Mouse (Mus musculus) layer of hippocampus, adult 11-12 months (tissue): ENCODE results near the gene Pdk2.
A peak's percentile ranks its signal among the peaks of the same experiment; 100 is the strongest.

Source experiments
- DNase-seq: peaks from one replicate; pipeline ENCODE4 v3.0.0; 2022; ENCODE audit warnings: low spot score

Gene Pdk2

DNA sequence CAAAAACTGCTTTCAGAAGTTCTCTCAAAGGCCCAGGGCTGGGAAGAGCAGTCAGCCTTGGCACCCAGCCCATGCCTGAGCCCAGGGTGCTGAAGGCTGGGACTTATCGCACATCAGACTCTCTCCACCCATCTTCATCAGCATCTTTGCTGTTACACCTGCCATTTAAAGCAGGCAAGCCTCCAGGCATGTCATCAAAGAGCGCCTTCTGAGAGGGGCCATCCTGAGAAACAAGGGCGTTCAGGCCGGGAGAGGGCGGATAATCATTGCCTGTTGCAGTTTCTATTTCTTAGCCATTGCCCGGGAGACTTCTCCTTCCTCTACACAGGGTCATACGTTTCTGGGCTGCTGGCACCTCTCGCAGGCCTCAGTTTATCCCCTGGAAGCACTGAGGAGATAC is 53.3 kb downstream of the Pdk2 start:
- no peak for DNase-seq

DNA sequence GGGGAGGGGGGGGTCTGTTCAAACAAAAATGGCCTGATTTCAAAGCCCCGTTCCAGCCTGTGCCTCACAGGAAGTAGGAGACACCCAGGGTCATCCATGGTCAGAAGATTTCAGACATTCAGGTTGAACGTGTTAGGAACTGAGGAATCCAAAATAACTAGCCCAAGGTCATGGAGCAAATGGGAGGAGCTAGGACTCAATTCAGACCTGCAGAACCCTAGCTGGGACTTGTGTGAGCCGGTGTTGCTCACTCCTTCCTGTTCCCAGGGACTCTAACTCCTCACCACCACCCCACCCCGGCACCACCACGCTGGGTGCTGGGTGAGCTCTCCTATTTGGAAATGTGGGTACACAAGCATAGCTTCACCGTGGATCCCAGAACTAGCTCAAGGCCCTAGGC is 53.8 kb downstream of the Pdk2 start:
- DNase-seq: no peak

DNA sequence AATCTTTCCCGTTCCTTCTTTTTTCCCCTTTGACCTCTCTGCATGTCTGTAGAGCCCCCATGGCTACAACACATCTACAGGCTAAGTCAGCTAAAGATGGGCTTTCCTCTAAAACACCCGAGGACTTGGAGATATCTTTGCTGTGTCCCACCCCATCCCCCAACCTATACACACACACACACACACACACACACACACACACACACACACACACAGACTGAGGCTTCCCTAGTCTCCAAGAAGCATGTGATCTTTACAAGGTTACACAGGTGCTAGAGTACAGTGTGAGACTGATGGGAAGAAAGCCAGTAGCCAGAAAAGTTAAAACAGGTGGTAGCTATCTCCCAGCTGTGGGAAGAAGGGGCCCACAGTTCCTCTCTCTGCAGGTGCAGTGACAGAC is 54.7 kb downstream of the Pdk2 start:
- DNase-seq: no peak

DNA sequence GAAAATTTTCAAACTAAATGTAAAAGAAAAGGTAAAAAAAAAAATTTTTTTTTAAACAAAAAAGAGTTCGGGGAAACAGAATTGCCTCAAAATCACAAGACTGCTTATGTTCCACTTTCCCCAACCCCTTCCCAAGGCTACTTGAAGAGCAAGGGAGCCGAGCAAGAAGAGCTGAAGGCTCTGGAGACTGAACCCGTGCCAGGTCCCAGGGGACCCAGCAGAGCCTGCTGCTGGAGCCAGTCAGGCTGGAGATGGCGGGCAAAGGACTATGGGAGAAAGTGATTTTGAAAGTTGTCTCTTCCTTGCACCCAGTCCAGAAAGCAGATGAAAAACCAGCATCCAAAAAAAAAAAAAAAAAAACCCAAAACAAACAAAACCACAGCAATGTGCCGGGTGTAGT is 55.3 kb downstream of the Pdk2 start:
- DNase-seq: no peak

DNA sequence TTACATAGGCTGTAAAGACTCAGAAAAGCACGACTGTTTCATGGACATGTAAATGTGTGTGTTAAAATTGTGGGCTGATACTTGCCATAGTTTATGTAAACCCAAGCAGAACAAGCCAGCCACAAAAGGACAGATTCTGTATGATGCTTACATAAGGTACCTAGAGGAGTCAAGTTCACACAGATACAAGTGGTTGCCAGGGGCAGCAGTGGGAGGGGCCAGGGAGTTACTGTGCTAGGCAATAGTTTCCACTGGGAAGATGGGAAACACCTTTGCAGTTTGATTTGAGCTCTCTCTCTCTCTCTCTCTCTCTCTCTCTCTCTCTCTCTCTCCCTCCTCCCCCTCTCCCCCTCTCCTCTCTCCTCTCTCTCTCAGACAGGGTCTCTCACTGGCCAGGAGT is 56.0 kb downstream of the Pdk2 start:
- no peak for DNase-seq

DNA sequence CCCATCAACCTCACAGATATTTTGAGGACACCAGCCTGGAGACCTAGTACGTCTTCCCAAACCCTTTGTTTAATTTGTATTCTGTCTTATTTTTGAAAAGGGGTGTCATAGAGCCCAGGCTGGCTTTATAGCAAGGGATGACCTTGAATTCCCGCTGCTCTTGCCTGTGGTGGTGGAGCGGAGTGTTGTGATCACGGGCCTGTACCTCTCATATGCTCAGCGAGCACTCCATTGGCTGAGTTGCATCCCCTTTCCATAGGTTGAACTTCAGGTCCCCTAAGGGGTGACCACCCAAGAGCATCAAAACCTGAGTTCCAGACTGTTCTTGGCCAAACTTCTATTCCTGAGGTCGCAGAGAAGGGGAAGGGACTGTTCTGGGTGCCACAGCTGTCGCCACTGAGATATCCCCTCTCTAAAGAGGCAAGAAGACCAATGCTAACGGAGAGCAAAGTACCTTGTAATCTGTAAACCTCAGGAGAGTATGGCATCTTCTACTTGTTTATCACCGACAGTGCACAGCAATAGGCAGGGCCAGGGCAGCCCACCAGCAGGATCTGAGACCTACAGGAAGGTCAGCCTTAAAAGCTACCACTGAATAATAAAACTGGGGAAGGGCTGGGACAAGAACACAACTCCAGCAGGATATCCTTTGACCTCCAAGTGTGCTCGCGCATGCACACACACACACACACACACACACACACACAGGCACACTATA is 61.5 kb downstream of the Pdk2 start:
- no peak for DNase-seq

DNA sequence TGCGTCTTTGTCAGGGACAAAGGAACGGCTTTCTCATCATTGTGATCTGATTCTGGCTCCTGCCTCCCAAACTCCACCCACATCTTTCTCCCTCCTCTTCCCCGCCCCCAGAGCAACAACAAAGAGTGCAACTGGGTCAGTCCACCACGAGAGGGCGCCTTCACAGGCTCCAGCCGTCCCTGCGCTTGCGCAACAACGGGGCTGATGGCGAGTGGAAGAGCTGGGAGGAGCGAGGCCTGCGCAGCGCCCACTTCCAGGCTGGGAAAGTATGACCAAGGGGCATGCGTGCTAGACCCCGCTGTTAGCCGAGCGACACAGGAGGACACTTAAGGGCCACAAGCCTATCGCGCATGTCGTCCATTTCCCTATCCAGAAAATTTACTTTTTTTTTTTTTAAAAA is 62.2 kb downstream of the Pdk2 start:
- peak; percentile 96 for DNase-seq

DNA sequence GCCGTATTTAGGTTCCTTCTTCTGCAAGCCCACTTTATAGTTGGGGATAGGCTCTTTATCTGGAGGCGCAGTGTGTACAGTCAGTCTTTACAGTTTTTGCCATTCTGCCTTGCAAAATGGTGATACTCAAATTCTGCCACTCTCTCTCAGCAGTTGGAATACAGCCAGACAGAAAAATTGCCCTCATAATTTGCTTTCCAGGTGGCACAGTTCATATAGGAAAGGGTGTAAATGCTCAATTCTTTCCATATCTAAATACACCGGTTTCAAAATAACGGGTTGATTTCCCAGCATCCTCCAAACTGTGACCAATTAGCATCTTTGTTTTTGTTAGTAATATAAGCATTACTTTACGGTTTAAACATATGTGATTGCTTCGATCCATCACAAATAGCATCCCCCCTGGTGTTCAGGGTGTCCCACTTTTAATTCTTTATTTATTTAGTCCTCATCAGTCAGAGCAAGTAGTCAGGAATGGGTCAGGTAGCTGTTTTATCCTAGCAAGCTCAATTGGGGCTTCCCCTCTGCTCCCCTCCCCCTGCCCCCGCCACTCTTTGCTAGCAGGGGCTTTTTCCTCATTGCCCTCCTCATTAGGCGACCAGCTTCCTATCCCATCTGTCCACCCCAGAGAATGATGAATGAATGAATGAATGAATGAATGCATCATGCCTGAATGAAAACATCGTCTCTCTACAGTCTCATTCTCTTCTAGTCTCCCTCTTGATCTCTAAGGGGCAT is 62.8 kb downstream of the Pdk2 start:
- DNase-seq: no peak
